Mouse (Mus musculus): ENCODE measurements around the gene Atf7.

DNA sequence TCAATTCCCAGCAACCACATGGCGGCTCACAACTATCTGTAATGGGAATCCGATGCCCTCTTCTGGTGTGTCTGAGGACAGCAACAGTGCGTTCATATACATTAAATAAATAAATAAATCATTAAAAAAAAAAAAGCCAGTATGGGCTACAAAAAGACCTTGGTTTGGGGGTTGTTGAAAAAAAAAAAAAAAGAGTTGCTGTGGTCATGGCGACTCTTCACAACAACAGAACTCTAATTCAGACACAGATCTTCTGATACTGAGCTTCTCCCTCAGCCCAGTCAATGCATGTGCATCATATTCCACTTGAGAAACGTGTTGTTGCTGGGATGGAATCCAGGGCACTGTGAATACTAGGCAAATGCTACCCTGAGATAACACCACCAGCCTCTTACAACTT, 72.7 kb downstream of the Atf7 start:
- TF ChIP-seq HCFC1 (IDR thresholded peaks at IDR 0.05; ENCODE audit: borderline replicate concordance, insufficient read depth, low read length), result no peak
- TF ChIP-seq MAFK (IDR thresholded peaks at IDR 0.05; ENCODE audit: insufficient read depth, low read depth, low read length), result no peak
- 0 out of 2 replicates have a peak, but pooled peaks have one; percentile 54 for TF ChIP-seq ZNF384 (IDR thresholded peaks at IDR 0.05; ENCODE audit: low read depth, low read length)
- no peak for TF ChIP-seq CHD2 (IDR thresholded peaks at IDR 0.05; ENCODE audit: low read depth, low read length)

Data from ES-E14 (cell line).